Mouse (Mus musculus): ENCODE data around the gene Entpd1. TPM values are rescaled to one million over a fixed set of nuclear protein-coding genes. Genes with fewer than 3 reads are reported as not detected.

The Entpd1 gene
- polyA plus RNA-seq, 1 experiment from 2014 or later = 9.8 TPM

DNA sequence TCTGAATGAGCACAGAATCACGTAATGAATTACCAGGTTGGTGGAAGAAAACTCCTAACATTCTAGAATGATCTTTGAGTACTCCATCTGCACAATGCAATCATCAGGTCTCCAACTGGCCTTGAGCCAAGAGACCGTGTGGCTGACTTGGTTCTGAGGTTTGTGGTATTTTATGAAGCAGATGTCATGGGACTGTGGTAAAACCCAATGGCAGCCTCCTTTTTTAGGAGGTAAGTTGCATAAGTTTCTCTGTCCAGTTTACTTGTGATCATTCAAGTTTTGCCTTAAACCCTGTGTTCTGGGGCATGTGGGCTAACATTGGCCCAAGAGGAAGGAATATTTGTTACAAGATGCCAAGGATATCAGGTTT lies 176.5 kb downstream of the Entpd1 start:
- H3K36me3 ChIP-seq = no peaks in the 10 kb centered on the region
- H3K27me3 ChIP-seq = no peaks in the 10 kb centered on the region
- H3K4me2 ChIP-seq (replicated peaks) = no peak overlapping the region
- H3K9ac ChIP-seq (replicated peaks) = no peak overlapping the region
- ATAC-seq = no peak
- H3K9me3 ChIP-seq = no peaks in the 10 kb centered on the region
- no peak overlapping the region for H3K27ac ChIP-seq
- no peaks in the 10 kb centered on the region for H3K4me1 ChIP-seq (replicated peaks)
- 85% methylated on average over 2 of the region's 2 CpGs for WGBS
- no peak overlapping the region for H3K4me3 ChIP-seq (replicated peaks)

Other genes with a start within 250 kb of the Entpd1 start
- 77.6 and 78.7 TPM in 2 replicates for gene Sorbs1, start 98.6 kb upstream of the Entpd1 start, polyA plus RNA-seq (2015; fragmentation: Nextera tagmentation; extraction: Ambion mirVana)
- 76.2 and 76.4 TPM in 2 replicates for gene Aldh18a1, start 23.9 kb upstream of the Entpd1 start, polyA plus RNA-seq (2015; fragmentation: Nextera tagmentation; extraction: Ambion mirVana)
- 12.1 and 13.6 TPM in 2 replicates for gene Tctn3, start 133 bp upstream of the Entpd1 start, polyA plus RNA-seq (2015; fragmentation: Nextera tagmentation; extraction: Ambion mirVana)
- 0.12 and 0.17 TPM in 2 replicates for gene Cc2d2b, start 136.4 kb downstream of the Entpd1 start, polyA plus RNA-seq (2015; fragmentation: Nextera tagmentation; extraction: Ambion mirVana)
- gene Ccnj, start 218.9 kb downstream of the Entpd1 start, polyA plus RNA-seq (2015; fragmentation: Nextera tagmentation; extraction: Ambion mirVana) = 27.8 and 30.0 TPM in 2 replicates